Mouse (Mus musculus): Measurements from ENCODE around the gene Snx5. TPM values are rescaled to one million over a fixed set of nuclear protein-coding genes. Genes with fewer than 3 reads are reported as not detected.

Gene Snx5
- total RNA-seq, 2 experiments from 2014 or later, result 164 to 178 TPM

- ATAC-seq (ENCODE audit: poor library complexity, severe bottlenecking), result no peak
These were observed 2.0 kb downstream of the Snx5 start for GRCm38 (mm10) chr2:144268446-144269305.

- no peak for ATAC-seq (ENCODE audit: poor library complexity, severe bottlenecking)
These were observed 3.0 kb downstream of the Snx5 start for GRCm38 (mm10) chr2:144267731-144268015.

- ATAC-seq (ENCODE audit: poor library complexity, severe bottlenecking), result no peak
These were observed 3.5 kb downstream of the Snx5 start for GRCm38 (mm10) chr2:144267004-144267730.

- peak; percentile 26 for ATAC-seq (ENCODE audit: poor library complexity, severe bottlenecking)
These were observed 4.6 kb downstream of the Snx5 start for GRCm38 (mm10) chr2:144265916-144266683.

DNA sequence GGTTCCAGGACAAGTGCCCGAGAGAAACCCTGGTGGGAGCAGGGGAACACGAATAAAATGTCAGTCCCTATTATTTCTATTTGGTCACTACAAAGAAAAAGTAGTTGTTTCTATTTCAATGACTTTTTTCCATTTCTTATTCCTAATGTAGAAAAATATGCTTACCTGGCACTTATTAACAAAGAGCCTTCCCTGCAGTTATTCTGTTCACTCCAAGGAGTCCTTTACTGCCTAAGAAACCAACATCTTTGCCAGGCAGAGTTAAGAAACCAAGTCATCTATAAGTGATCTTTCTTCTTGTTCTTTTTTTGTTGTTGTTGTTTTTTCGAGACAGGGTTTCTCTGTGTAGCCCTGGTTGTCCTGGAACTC is 5.6 kb downstream of the Snx5 start:
- ATAC-seq (ENCODE audit: poor library complexity, severe bottlenecking), result no peak

GRCm38 (mm10) chr2:144264398-144265119 is 6.1 kb downstream of the Snx5 start:
- ATAC-seq (ENCODE audit: poor library complexity, severe bottlenecking), result peak; percentile 63

DNA sequence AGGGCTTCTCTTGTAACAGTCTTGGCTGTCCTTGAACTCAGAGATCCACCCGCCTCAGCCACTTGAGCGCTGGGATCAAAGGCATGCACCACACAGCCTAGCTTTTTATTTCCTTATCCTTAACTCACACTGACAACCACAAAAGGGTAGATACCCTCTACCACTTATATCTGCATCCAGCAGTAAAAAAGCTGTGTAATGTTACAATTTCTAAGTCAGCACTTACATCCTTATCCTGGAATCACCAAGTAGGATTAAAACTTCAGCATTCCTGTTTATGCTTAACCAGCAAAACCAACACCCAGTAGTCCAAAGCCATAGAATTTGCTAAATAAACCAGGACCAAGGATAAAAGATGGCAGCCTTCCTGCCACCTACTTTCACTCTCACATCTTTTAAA is 7.9 kb downstream of the Snx5 start:
- no peak for ATAC-seq (ENCODE audit: poor library complexity, severe bottlenecking)

DNA sequence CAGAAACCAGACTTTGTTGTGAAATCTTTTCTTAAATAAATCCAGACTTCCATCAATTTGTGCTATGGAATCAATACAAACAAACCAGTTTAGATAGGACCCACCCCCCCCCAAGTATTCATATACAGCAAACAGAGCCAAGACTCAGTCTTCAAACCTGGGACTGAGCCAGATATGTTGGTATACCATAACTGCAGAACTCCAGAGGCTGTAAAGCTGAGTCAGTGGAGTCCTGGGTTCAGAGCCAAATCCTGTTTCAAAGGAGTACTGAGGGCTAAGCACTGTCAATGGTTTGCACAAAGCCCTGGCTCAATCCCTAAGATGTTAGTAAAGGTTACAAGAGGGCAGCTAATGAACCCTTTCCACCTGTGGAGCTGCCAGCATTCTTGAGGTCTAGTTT is 20.6 kb downstream of the Snx5 start:
- no peak for ATAC-seq (ENCODE audit: poor library complexity, severe bottlenecking)

DNA sequence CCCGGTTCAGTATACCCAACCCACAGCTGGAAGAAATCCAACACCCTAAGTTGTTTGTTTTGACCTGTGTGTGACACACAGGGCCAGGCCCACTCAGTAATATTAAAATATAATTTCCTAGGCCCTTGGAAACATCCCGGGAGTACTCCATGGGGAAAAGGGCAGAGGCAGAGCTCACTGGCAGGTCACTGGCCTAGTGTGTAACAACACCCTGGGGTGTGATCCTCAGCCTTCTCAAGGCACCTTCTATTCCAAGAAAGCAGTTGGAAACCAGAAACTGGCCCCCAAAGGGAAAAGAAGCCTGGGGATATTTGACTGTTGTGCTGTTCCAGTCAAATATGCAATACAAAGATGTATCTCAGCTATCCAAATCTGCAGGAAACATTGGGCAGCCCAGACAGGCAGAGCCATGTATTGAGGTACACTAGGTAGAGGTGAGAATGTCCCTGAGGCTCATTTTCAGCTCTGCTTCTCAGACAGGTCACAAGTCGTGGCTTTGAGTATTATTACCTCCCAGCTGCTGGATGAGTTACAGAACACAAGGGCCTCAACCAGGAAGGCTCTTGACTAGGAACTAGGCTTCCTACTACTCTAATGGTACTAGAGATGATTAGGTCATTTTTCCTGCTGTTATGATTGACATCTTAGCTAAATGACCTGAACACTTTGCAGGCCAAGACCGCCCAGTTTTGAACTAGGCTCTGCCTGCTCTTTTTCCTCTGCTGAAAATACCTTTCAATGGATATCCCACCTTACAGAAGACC is 21.9 kb downstream of the Snx5 start:
- ATAC-seq (ENCODE audit: poor library complexity, severe bottlenecking), result no peak

DNA sequence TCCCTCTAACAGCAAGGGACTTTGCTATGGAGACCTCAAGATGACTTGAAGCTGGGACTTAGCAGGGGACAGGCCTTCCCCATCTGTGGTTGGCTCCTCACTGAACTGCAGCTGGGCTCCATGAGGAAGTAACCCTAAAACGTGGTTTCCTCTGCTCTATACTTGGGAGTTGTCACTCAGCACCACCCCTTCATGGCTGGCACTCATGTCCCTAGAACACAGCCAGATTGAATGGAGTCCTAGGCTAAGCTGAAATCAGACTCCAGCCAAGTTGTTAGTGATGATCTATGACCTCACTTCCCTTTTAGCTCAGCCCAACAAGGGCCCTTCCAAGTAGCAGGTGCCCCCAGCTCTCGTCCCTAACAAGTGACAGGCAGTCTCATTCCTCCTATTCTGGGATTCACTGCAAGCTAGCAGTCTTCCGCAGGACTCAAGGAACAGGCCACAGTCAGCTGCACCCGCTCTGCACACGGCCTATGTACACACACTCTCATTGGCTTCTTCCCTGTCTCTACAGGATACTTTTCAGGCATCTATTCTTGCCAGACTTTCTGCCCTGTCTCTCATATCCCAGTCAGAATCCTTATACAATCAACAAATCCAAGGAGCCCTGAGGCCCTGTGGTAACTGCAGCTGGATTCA is 23.2 kb downstream of the Snx5 start:
- ATAC-seq (ENCODE audit: poor library complexity, severe bottlenecking), result peak; percentile 77

DNA sequence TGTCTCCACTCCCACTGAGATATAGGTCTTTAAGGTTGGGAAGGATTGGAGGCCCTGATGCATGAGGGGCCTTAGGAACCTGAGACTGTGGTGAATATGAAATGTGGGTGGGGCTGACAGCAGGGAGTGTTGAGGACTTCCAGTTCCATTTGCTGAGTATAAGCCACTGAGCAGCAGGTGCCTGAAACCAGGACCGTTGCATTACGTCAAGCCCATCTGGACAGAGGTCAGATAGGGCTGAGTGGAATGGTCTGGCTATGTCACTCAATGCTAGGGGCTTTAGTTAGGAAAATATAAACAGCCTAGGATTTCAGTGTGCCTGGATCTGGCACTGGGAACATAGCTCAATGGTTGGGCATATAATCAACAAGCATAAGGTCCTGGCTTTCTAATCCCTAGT is 24.4 kb downstream of the Snx5 start:
- ATAC-seq (ENCODE audit: poor library complexity, severe bottlenecking), result no peak

GRCm38 (mm10) chr2:144245464-144245863 is 25.2 kb downstream of the Snx5 start:
- ATAC-seq (ENCODE audit: poor library complexity, severe bottlenecking), result peak; percentile 82

- peak; percentile 42 for ATAC-seq (ENCODE audit: poor library complexity, severe bottlenecking)
These were observed 30.4 kb downstream of the Snx5 start for GRCm38 (mm10) chr2:144240095-144240899.

DNA sequence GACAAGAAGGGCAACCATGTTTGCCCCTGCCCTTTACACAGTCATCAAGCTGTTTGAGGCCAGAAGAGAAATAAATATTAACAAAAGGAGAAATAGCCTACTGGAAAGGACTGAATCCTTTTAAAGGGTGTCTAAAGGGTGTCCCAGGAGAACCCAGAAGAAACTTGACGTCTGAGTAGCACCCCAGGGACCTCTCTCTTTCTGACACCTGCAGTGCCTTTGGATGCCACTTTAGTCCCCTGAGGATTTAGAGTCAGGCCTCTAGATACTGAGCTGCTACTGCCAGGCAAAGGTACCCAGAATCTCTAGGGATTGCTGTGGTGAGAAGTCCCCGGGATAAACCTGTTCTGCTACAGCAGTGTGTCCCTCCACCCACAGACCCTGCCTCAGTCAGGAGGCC is 31.4 kb downstream of the Snx5 start:
- no peak for ATAC-seq (ENCODE audit: poor library complexity, severe bottlenecking)

DNA sequence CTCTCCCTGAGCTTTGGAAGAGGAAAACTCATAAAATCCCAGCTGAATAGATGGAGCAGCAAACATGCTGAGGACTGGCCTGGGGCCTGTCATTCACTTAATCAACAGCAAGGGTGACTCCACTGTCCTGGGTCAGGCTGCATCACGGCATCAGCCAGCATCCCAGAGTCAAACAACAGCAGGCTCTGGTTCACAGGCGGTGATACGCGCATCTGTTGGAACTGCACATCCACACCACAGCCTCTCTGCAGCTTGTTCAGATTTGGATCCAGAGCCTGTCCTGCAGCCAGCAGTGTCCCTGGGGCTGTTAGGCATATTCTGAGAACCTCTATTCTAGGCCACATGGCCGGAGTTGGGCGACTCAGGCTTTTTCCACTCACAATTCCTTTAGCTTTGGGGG is 32.4 kb downstream of the Snx5 start:
- no peak for ATAC-seq (ENCODE audit: poor library complexity, severe bottlenecking)

- ATAC-seq (ENCODE audit: poor library complexity, severe bottlenecking), result peak; percentile 60
These were observed 33.7 kb downstream of the Snx5 start for GRCm38 (mm10) chr2:144236791-144237584.

DNA sequence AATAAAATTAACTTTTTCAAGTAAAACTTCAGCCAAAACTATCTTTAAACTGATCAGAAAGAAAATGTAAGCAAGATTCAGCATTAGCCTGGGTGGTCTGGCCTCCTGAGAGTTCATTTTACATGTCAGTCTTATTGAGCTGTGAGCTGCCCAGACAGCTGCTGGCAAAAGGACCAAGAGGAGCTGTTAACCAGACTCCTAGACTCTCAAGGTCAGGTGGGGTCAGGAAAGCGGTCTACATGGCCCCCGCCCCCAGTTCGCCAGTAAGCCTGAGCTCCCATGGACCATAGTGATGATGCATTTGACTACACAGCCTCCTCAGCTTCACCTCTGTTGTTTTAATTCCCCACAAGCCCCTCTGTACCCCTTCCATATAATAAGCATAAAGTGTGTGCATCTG is 34.9 kb downstream of the Snx5 start:
- no peak for ATAC-seq (ENCODE audit: poor library complexity, severe bottlenecking)

- no peak for ATAC-seq (ENCODE audit: poor library complexity, severe bottlenecking)
These were observed 37.2 kb downstream of the Snx5 start for GRCm38 (mm10) chr2:144233534-144233933.

All from megakaryocyte, adult 5-6 weeks (primary cell).